Mouse (Mus musculus) limb, embryonic 12.5 days (tissue): ENCODE results near the gene Card14. TPM values are rescaled to one million over a fixed set of nuclear protein-coding genes. Genes with fewer than 3 reads are reported as not detected.

Experiments
- ATAC-seq: fragments of 200-750 bp; cut with Nextera tagmentation; 2 replicates; pipeline ENCODE4 v1.8.0; 2017; ENCODE audit warnings: low read depth, moderate TSS enrichment; ENCODE audit not compliant: insufficient number of reproducible peaks, insufficient read depth, low FRiP score, low TSS enrichment
- H3K27ac ChIP-seq: fragments of 300-500 bp; sonication (generic); 2 replicates; pipeline ENCODE4 v1.5.1; 2016; ENCODE audit warnings: mild to moderate bottlenecking, moderate library complexity
- H3K27me3 ChIP-seq: fragments of 300-500 bp; sonication (generic); 2 replicates; pipeline ENCODE4 v1.6.1; 2016; ENCODE audit warnings: mild to moderate bottlenecking, moderate library complexity
- H3K36me3 ChIP-seq: fragments of 300-500 bp; sonication (generic); 2 replicates; pipeline ENCODE4 v1.6.1; 2016; ENCODE audit warnings: mild to moderate bottlenecking, moderate library complexity
- H3K4me1 ChIP-seq: fragments of 300-500 bp; sonication (generic); replicated peaks from 2 replicates; pipeline ENCODE4 v1.6.1; 2016
- H3K4me2 ChIP-seq: fragments of 300-500 bp; sonication (generic); 2 replicates; pipeline ENCODE4 v1.6.1; 2016; ENCODE audit warnings: mild to moderate bottlenecking, moderate library complexity
- H3K4me3 ChIP-seq: fragments of 300-500 bp; sonication (generic); replicated peaks from 2 replicates; pipeline ENCODE4 v1.5.1; 2016; ENCODE audit warnings: mild to moderate bottlenecking
- H3K9ac ChIP-seq: fragments of 300-500 bp; sonication (generic); replicated peaks from 2 replicates; pipeline ENCODE4 v1.6.1; 2016; ENCODE audit warnings: mild to moderate bottlenecking, moderate library complexity
- H3K9me3 ChIP-seq: fragments of 300-500 bp; sonication (generic); 2 replicates; pipeline ENCODE4 v1.6.1; 2016; ENCODE audit warnings: mild to moderate bottlenecking, moderate library complexity
- WGBS: fragments of 180-500 bp; shearing (Covaris S2); methylation state at CpG from one replicate; pipeline ENCODE4 v1.1.7; 2016; 5-methylcytosine and 5-hydroxymethylcytosine counted together
- polyA plus RNA-seq: library from polyadenylated mRNA; unstranded; fragments of >200 nt; fragmentation: Nextera tagmentation; extraction: Ambion mirVana; gene quantifications from 2 replicates; pipeline ENCODE4 v1.2.1, GENCODE M21; 2016

Card14 gene
- polyA plus RNA-seq, 1 experiment from 2014 or later: 0.56 TPM

DNA sequence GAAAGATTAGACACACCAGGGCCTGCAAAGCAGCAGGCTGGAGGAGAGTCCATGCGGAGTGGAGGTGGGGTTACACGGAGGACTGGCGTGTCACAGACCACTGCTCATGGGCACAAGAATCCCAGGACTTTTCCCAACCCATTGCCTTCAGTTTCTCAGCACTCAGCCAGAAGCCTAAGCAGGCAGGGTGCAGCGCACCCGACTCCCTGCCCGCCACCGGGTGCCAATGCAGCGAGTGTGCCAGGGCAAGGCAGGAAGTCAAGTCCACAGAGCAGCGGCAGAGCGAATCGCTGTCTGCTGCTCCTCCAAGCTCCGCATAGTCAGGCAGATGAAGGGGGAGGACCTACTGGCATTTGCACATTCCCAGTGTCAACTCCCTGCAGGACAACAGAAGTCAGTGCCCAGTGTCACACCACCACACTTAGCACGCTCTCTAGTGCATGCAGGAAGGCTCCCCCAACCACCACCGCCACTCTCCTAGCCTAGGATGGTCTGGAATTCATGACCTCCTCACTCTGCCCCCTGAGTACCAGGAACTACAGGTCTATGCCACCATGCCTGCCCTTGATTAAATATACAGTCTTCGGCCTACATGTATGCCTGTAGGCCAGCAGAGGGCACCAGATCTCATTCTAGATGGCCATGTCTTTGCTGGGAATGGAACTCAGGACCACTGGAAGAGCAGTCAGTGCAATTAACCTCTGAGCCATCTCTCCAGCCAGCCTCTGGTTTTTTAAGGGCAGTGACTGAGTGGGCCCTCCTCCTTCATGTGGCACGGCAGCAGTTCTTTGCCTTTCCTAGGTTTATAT is 2.5 kb upstream of the Card14 start:
- H3K9ac ChIP-seq: no peak overlapping the region
- H3K36me3 ChIP-seq: no peaks in the 10 kb centered on the region
- H3K9me3 ChIP-seq: no peaks in the 10 kb centered on the region
- H3K4me1 ChIP-seq: peaks cover 18% of the 10 kb centered on the region
- 47% methylated on average over 16 of the region's 16 CpGs for WGBS
- H3K4me2 ChIP-seq: no peak overlapping the region
- no peak for ATAC-seq
- no peak overlapping the region for H3K27ac ChIP-seq
- H3K27me3 ChIP-seq: peaks cover 31% of the 10 kb centered on the region
- no peak overlapping the region for H3K4me3 ChIP-seq

DNA sequence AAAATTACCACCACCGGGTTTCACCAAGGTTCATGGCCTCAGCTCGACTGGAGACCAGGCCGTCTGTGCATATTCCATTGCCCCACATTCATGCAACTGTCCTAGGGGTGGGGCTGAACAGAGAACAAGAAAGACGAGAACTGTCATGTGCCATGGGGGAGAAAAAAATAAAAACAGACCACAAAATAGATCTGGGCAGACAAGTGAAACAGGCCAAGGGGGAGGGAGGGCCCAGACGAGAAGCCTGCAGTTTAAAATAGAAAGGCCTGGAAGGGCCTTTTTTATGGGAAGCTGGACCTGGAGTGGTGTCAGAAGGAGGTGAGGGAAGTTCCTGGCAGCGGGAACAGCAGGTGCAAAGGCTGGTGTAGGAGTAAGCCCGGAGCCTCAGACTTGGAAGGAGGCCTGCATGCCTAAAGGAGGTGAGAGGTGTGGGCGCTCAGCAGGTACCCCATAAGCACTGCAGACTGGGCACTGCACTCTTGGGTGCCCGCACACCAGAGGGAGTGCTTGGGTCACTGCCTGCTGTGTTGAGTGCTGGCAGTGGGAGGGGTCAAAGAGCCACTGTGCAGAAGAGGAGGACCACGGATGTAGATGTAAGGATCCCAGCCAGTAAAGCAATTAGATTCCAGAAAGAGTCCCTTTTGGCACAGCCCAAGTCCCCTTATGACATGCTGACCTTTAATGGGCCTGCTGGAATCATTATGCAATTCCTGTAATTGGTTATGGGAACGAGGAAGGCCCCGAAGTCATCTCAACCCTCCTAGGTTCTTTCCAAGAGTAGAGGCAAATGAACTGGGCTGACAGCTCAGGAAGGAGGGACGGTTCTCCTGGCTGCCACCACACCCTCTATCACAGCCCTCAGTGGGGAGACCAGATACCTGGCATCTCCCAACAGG is 558 bp upstream of the Card14 start:
- peaks cover 13% of the 10 kb centered on the region for H3K4me1 ChIP-seq
- H3K9ac ChIP-seq: no peak overlapping the region
- ATAC-seq: no peak
- no peaks in the 10 kb centered on the region for H3K36me3 ChIP-seq
- no peak overlapping the region for H3K4me2 ChIP-seq
- H3K27me3 ChIP-seq: peaks cover 43% of the 10 kb centered on the region
- no peaks in the 10 kb centered on the region for H3K9me3 ChIP-seq
- H3K27ac ChIP-seq: peak overlapping the region; percentile 51; the same call in 1 of the 2 replicates
- WGBS: 57% methylated on average over 13 of the region's 13 CpGs
- H3K4me3 ChIP-seq: no peak overlapping the region

DNA sequence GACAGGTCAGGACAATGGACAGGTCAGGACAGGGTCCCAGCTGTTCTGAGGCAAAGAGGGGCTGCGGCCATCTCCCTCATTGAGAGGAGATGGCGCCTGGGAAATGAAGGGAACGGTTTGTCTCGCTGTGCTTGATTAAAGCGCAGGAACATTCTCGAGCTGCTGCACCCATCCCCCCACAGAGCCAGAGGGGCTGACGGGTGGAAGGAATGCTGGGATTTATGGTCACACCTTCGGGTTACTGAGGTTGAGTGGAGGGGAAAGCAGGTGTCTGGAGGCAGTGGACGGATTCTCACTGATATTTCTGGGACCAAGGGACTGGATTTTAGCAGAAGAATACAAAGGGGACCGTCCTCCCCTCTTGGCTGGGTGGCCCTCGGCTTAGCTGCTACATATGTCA is 348 bp downstream of the Card14 start:
- H3K27me3 ChIP-seq: peaks cover 44% of the 10 kb centered on the region
- H3K9me3 ChIP-seq: no peaks in the 10 kb centered on the region
- H3K27ac ChIP-seq: peak overlapping the region; percentile 51; the same call in 1 of the 2 replicates
- H3K4me2 ChIP-seq: peak overlapping the region; percentile 25
- peak overlapping the region; percentile 18; the same call in 1 of the 2 replicates for H3K9ac ChIP-seq
- peaks cover 13% of the 10 kb centered on the region for H3K4me1 ChIP-seq
- no peaks in the 10 kb centered on the region for H3K36me3 ChIP-seq
- WGBS: 12% methylated on average over 11 of the region's 11 CpGs
- no peak overlapping the region for H3K4me3 ChIP-seq
- ATAC-seq: no peak; the same call in 1 of the 2 replicates

DNA sequence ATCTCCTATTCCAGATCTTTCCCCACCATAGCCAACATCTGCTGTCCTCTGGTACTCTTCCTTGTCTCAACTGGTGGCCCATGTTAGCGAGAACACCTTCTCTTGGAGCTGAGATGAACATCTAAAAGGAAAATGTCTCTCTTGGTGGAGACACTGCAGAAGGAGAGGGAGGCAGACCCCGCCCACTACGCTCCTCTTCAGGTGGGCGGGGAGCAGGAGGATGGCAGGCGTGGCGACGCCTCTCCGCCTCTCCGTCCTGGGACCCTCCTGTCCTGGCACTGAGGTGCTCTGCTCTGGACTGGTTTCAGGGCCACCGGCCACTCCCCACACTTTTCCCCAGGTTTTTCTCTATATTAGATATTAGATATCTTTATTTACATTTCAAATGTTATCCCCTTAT is 3.1 kb downstream of the Card14 start:
- Histone ChIP-seq H3K9me3 (no peaks in the 10 kb centered on the region), H3K27me3 (peaks cover 29% of the 10 kb centered on the region), H3K36me3 (no peaks in the 10 kb centered on the region), H3K4me1 (peaks cover 13% of the 10 kb centered on the region), H3K4me3 (no peak overlapping the region), H3K27ac (no peak overlapping the region), H3K4me2 (no peak overlapping the region), H3K9ac (no peak overlapping the region)
- 24% methylated on average over 10 of the region's 10 CpGs for WGBS
- ATAC-seq: no peak

DNA sequence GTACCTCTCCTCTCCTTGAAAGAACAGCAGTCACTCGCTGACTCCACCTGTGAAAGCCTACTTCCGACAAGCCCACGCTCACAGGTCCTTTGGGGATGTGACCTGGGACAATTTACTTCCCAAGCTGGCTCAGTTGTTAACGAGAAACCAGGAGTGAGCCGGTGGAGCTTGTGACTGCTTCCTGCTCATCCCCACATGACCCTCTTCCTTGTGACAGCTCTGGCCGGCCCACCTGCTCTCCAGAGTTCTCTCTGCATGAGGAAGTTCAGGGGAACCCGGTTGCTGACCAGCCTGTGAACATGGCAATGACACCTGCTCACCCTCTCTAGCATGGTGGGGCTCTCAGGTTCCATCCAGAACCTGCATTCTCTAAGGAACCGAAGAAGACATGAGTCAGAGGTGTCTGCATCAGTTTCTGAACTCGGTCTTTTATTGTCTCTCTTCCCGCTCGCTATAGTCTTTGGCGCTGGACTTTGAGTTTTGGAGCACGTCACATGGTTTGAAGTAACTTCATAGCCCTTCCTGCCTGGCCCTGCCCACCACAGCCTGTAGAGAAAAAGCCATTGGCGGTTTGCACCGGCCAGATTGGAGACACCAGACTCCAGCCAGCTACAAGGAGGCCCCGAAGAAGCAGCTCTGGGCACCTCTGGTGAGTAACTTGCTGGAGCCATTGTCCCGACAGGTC is 6.8 kb downstream of the Card14 start:
- H3K27ac ChIP-seq: no peak overlapping the region
- no peak overlapping the region for H3K4me3 ChIP-seq
- no peaks in the 10 kb centered on the region for H3K9me3 ChIP-seq
- 71% methylated on average over 17 of the region's 17 CpGs for WGBS
- no peaks in the 10 kb centered on the region for H3K36me3 ChIP-seq
- no peak overlapping the region for H3K9ac ChIP-seq
- no peak overlapping the region for H3K4me2 ChIP-seq
- H3K27me3 ChIP-seq: peaks cover 26% of the 10 kb centered on the region
- ATAC-seq: no peak
- no peaks in the 10 kb centered on the region; the same call in 1 of the 2 replicates for H3K4me1 ChIP-seq

DNA sequence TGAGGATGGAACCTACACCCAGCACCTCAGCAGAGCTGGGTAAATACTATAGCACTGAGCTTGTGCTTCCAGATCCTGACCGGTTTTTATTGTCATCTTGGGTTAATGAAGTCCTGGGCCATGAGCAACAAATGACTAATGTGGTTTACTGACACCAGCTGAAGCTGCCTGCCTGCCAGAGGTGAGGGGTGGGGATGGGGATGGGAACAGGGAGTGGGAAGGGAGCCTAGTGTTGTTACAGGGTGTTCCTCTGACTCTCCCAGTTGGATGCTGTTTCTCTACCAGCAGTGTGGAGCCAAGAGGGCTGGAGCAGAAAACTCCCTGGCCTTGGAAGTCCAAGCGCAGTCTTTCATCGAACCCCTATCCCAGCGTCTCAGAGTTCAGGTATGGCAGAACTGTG is 9.2 kb downstream of the Card14 start:
- Histone ChIP-seq H3K36me3 (no peaks in the 10 kb centered on the region), H3K27ac (no peak overlapping the region), H3K4me3 (no peak overlapping the region), H3K9me3 (no peaks in the 10 kb centered on the region), H3K4me1 (no peaks in the 10 kb centered on the region), H3K4me2 (no peak overlapping the region), H3K27me3 (peaks cover 8% of the 10 kb centered on the region; the same call in 1 of the 2 replicates), H3K9ac (0 out of 2 replicates have a peak overlapping the region, but pooled peaks have one; percentile 3)
- WGBS: 83% methylated on average over 4 of the region's 4 CpGs
- no peak for ATAC-seq

DNA sequence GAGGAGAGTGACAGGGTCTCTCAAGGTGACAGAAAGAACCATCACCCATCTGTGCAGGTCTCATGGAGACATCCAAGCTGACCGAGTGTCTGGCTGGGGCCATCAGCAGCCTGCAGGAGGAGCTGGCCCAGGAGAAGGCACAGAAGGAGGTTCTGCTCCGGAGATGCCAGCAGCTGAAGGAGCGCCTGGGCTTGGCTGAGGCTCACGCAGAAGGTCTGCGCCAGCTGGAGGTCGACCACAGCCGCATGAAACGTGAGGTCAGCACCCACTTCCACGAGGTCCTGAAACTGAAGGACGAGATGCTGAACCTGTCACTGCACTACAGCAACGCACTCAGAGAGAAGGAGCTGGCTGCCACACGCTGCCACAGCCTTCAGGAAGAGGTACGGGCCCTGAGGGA is 15.0 kb downstream of the Card14 start:
- Histone ChIP-seq H3K9ac (no peak overlapping the region), H3K4me3 (no peak overlapping the region), H3K9me3 (peaks cover 7% of the 10 kb centered on the region; the same call in 1 of the 2 replicates), H3K27ac (no peak overlapping the region), H3K27me3 (peaks cover 4% of the 10 kb centered on the region; the same call in 1 of the 2 replicates), H3K4me2 (no peak overlapping the region), H3K36me3 (no peaks in the 10 kb centered on the region), H3K4me1 (no peaks in the 10 kb centered on the region)
- 74% methylated on average over 13 of the region's 13 CpGs for WGBS
- ATAC-seq: no peak

DNA sequence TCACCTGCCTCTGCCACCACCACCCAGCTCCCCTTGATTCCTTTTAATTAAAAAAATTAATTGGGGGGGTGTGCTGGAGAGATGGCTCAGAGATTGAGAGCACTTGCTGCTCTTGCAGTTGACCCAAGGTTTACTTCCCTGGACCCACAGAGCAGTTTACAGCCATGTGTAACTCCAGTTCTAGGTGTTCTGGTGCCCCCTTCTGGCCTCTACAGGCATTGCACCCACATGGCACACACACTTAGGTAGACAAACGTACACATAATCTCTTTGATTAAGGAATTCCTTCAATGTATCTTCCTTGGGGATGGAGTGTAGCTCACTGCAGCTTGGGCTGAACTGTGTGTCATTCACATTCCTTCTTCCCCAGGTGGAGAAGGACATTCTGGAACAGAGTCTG is 17.5 kb downstream of the Card14 start:
- no peak for ATAC-seq
- Histone ChIP-seq H3K9ac (no peak overlapping the region), H3K27me3 (peaks cover 4% of the 10 kb centered on the region; the same call in 1 of the 2 replicates), H3K9me3 (peaks cover 7% of the 10 kb centered on the region; the same call in 1 of the 2 replicates), H3K4me2 (no peak overlapping the region), H3K4me3 (no peak overlapping the region), H3K4me1 (no peaks in the 10 kb centered on the region), H3K27ac (no peak overlapping the region), H3K36me3 (no peaks in the 10 kb centered on the region)
- WGBS: 89% methylated on average over 1 of the region's 1 CpGs

DNA sequence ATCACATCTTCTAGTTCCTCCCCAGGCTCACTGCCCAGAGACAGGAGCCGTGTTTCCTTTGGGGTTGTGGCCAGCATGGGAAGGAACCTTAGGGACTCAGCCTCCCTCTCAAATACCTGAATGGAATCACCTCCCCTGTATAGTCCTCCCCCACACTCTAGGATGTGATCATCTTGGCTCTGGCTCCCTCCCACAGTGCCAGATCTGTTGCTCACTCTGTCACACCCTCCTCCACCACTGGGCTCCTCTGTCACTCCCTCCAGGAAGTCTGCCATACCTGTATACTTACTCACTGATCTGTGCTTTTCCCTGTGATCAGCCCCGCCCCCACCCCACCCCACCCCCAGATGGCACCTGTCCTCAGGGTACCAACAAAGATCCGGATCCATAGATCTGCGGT is 23.0 kb downstream of the Card14 start:
- peaks cover 25% of the 10 kb centered on the region; the same call in 1 of the 2 replicates for H3K27me3 ChIP-seq
- no peaks in the 10 kb centered on the region for H3K4me1 ChIP-seq
- 58% methylated on average over 4 of the region's 4 CpGs for WGBS
- H3K36me3 ChIP-seq: no peaks in the 10 kb centered on the region
- no peaks in the 10 kb centered on the region for H3K9me3 ChIP-seq
- H3K4me3 ChIP-seq: no peak overlapping the region
- H3K4me2 ChIP-seq: no peak overlapping the region
- no peak overlapping the region for H3K9ac ChIP-seq
- no peak overlapping the region for H3K27ac ChIP-seq
- ATAC-seq: 0 out of 2 replicates have a peak, but pooled peaks have one; percentile 26

DNA sequence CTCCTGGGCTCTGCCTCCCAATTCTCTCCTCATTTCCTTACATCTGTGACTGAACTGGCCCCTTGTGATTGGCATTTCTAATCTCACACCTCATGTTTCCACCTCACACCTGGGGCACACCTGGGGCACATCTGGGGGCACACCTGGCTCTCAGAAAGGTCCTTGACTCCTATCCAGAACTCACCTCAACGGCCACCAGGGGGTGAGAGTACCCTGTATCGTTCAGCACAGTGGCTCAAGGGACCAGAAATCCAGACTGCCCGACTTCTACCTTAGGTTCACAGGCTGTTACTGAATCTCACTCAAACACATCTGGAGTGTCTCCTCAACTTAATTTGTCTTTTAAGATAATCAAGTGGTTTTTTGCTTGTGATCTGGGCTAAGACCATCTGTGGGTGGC is 24.4 kb downstream of the Card14 start:
- WGBS: 41% methylated on average over 3 of the region's 3 CpGs
- H3K36me3 ChIP-seq: no peaks in the 10 kb centered on the region
- no peak overlapping the region for H3K27ac ChIP-seq
- H3K9ac ChIP-seq: no peak overlapping the region; the same call in 1 of the 2 replicates
- H3K9me3 ChIP-seq: no peaks in the 10 kb centered on the region
- H3K27me3 ChIP-seq: peaks cover 25% of the 10 kb centered on the region; the same call in 1 of the 2 replicates
- ATAC-seq: no peak
- H3K4me1 ChIP-seq: no peaks in the 10 kb centered on the region
- no peak overlapping the region for H3K4me3 ChIP-seq
- no peak overlapping the region for H3K4me2 ChIP-seq
